Mouse (Mus musculus) neural tube, embryonic 14.5 days (tissue): ENCODE measurements around the gene Pappa. TPM values are rescaled to one million over a fixed set of nuclear protein-coding genes. Genes with fewer than 3 reads are reported as not detected.

Source experiments
- ATAC-seq: fragments of 200-750 bp; cut with Nextera tagmentation; 2 replicates; pipeline ENCODE4 v1.8.0; 2017; ENCODE audit warnings: low read depth, mild to moderate bottlenecking, moderate TSS enrichment, moderate library complexity
- H3K27ac ChIP-seq: fragments of 300-500 bp; sonication (generic); 2 replicates; pipeline ENCODE4 v1.5.1; 2014; ENCODE audit warnings: low read depth, mild to moderate bottlenecking, control low read depth, low read length, moderate library complexity, mixed read lengths
- H3K27me3 ChIP-seq: fragments of 300-500 bp; sonication (generic); 2 replicates; pipeline ENCODE4 v1.6.1; 2014; ENCODE audit warnings: low read length; ENCODE audit not compliant: control insufficient read depth, insufficient read depth
- H3K36me3 ChIP-seq: fragments of 300-500 bp; sonication (generic); 2 replicates; pipeline ENCODE4 v1.6.1; 2014; ENCODE audit warnings: low read length, mixed read lengths; ENCODE audit not compliant: control insufficient read depth, insufficient read depth
- H3K4me1 ChIP-seq: fragments of 300-500 bp; sonication (generic); 2 replicates; pipeline ENCODE4 v1.6.1; 2014; ENCODE audit warnings: low read length; ENCODE audit not compliant: control insufficient read depth, insufficient read depth
- H3K4me2 ChIP-seq: fragments of 300-500 bp; sonication (generic); 2 replicates; pipeline ENCODE4 v1.6.1; 2014; ENCODE audit warnings: mild to moderate bottlenecking, low read depth, low read length, control low read depth
- H3K4me3 ChIP-seq: fragments of 300-500 bp; sonication (generic); 2 replicates; pipeline ENCODE4 v1.5.1; 2014; ENCODE audit warnings: low read depth, low read length, control low read depth, mixed read lengths
- H3K9ac ChIP-seq: fragments of 300-500 bp; sonication (generic); replicated peaks from 2 replicates; pipeline ENCODE4 v1.6.1; 2014; ENCODE audit warnings: low read depth, mild to moderate bottlenecking, control low read depth, low read length, mixed read lengths
- H3K9me3 ChIP-seq: fragments of 300-500 bp; sonication (generic); 2 replicates; pipeline ENCODE4 v1.6.1; 2016; ENCODE audit warnings: low read length; ENCODE audit not compliant: control insufficient read depth
- WGBS: fragments of 180-500 bp; shearing (Covaris S2); extraction: QIAGEN DNeasy Blood & Tissue Kit; methylation state at CpG from one replicate; pipeline ENCODE4 v1.1.7; 2014; 5-methylcytosine and 5-hydroxymethylcytosine counted together
- polyA plus RNA-seq: library from polyadenylated mRNA; unstranded; fragments of >200 nt; fragmentation: Nextera tagmentation; extraction: Ambion mirVana; gene quantifications from 2 replicates; pipeline ENCODE4 v1.2.1, GENCODE M21; 2014

Gene Pappa
- polyA plus RNA-seq, 1 experiment from 2014 or later = 1.2 TPM

GRCm38 (mm10) chr4:65223901-65224300 lies 99.9 kb downstream of the Pappa start:
- Histone ChIP-seq H3K4me3 (no peak overlapping the region), H3K27ac (no peak overlapping the region), H3K4me1 (no peaks in the 10 kb centered on the region), H3K27me3 (no peaks in the 10 kb centered on the region), H3K4me2 (no peak overlapping the region), H3K9ac (no peak overlapping the region), H3K9me3 (no peaks in the 10 kb centered on the region), H3K36me3 (no peaks in the 10 kb centered on the region)
- 74% methylated on average over 4 of the region's 4 CpGs for WGBS
- ATAC-seq = no peak

- ATAC-seq = no peak
- no peaks in the 10 kb centered on the region for H3K36me3 ChIP-seq
- H3K9ac ChIP-seq = no peak overlapping the region
- WGBS = 7% methylated on average over 8 of the region's 8 CpGs
- H3K4me1 ChIP-seq = no peaks in the 10 kb centered on the region
- no peak overlapping the region for H3K4me3 ChIP-seq
- no peaks in the 10 kb centered on the region for H3K9me3 ChIP-seq
- no peak overlapping the region for H3K27ac ChIP-seq
- no peaks in the 10 kb centered on the region for H3K27me3 ChIP-seq
- H3K4me2 ChIP-seq = no peak overlapping the region
Measured at GRCm38 (mm10) chr4:65238540-65238998, 114.6 kb downstream of the Pappa start.

- Histone ChIP-seq H3K27me3 (0 out of 2 replicates have a peak, but pooled peaks cover 2% of the 10 kb centered on the region), H3K9me3 (no peaks in the 10 kb centered on the region), H3K4me2 (no peak overlapping the region), H3K4me3 (no peak overlapping the region), H3K4me1 (no peaks in the 10 kb centered on the region), H3K36me3 (no peaks in the 10 kb centered on the region), H3K27ac (no peak overlapping the region), H3K9ac (no peak overlapping the region)
- no peak for ATAC-seq
- 3% methylated on average over 3 of the region's 3 CpGs for WGBS
Measured at GRCm38 (mm10) chr4:65242434-65242931, 118.5 kb downstream of the Pappa start.

- H3K4me2 ChIP-seq = no peak overlapping the region
- 6% methylated on average over 2 of the region's 2 CpGs for WGBS
- no peak overlapping the region for H3K27ac ChIP-seq
- H3K4me3 ChIP-seq = no peak overlapping the region
- no peak for ATAC-seq
- H3K27me3 ChIP-seq = 0 out of 2 replicates have a peak, but pooled peaks cover 2% of the 10 kb centered on the region
- H3K4me1 ChIP-seq = no peaks in the 10 kb centered on the region
- H3K36me3 ChIP-seq = no peaks in the 10 kb centered on the region
- H3K9ac ChIP-seq = no peak overlapping the region
- H3K9me3 ChIP-seq = no peaks in the 10 kb centered on the region
Measured at GRCm38 (mm10) chr4:65243245-65243644, 119.3 kb downstream of the Pappa start.

GRCm38 (mm10) chr4:65245015-65245414 lies 121.0 kb downstream of the Pappa start:
- Histone ChIP-seq H3K9me3 (no peaks in the 10 kb centered on the region), H3K36me3 (no peaks in the 10 kb centered on the region), H3K4me3 (no peak overlapping the region), H3K4me1 (no peaks in the 10 kb centered on the region), H3K4me2 (no peak overlapping the region), H3K27ac (no peak overlapping the region), H3K9ac (no peak overlapping the region), H3K27me3 (peaks cover 2% of the 10 kb centered on the region; the same call in 1 of the 2 replicates)
- WGBS = 17% methylated on average over 4 of the region's 4 CpGs
- no peak for ATAC-seq

- no peaks in the 10 kb centered on the region for H3K4me1 ChIP-seq
- WGBS = 25% methylated on average over 3 of the region's 3 CpGs
- no peaks in the 10 kb centered on the region for H3K9me3 ChIP-seq
- no peak overlapping the region for H3K27ac ChIP-seq
- H3K27me3 ChIP-seq = peaks cover 2% of the 10 kb centered on the region; the same call in 1 of the 2 replicates
- no peak overlapping the region for H3K4me3 ChIP-seq
- no peak overlapping the region for H3K9ac ChIP-seq
- ATAC-seq = no peak
- H3K36me3 ChIP-seq = no peaks in the 10 kb centered on the region
- H3K4me2 ChIP-seq = no peak overlapping the region
Measured at GRCm38 (mm10) chr4:65245440-65245839, 121.5 kb downstream of the Pappa start.

GRCm38 (mm10) chr4:65252193-65252592 lies 128.2 kb downstream of the Pappa start:
- H3K27me3 ChIP-seq = peaks cover 9% of the 10 kb centered on the region; the same call in 1 of the 2 replicates
- H3K9ac ChIP-seq = no peak overlapping the region
- no peaks in the 10 kb centered on the region for H3K36me3 ChIP-seq
- 2% methylated on average over 8 of the region's 8 CpGs for WGBS
- no peak overlapping the region for H3K27ac ChIP-seq
- no peak overlapping the region for H3K4me3 ChIP-seq
- ATAC-seq = peak; percentile 87; the same call in 1 of the 2 replicates
- H3K4me1 ChIP-seq = no peaks in the 10 kb centered on the region
- H3K4me2 ChIP-seq = no peak overlapping the region
- H3K9me3 ChIP-seq = no peaks in the 10 kb centered on the region

GRCm38 (mm10) chr4:65254073-65254472 lies 130.1 kb downstream of the Pappa start:
- Histone ChIP-seq H3K36me3 (no peaks in the 10 kb centered on the region), H3K4me3 (no peak overlapping the region), H3K4me2 (no peak overlapping the region), H3K4me1 (no peaks in the 10 kb centered on the region), H3K9ac (no peak overlapping the region), H3K27ac (no peak overlapping the region), H3K9me3 (no peaks in the 10 kb centered on the region), H3K27me3 (peaks cover 9% of the 10 kb centered on the region; the same call in 1 of the 2 replicates)
- ATAC-seq = no peak
- WGBS = 76% methylated on average over 1 of the region's 1 CpGs

GRCm38 (mm10) chr4:65267066-65267465 lies 143.1 kb downstream of the Pappa start:
- H3K36me3 ChIP-seq = no peaks in the 10 kb centered on the region
- no peaks in the 10 kb centered on the region for H3K4me1 ChIP-seq
- ATAC-seq = no peak
- no peaks in the 10 kb centered on the region for H3K9me3 ChIP-seq
- no peak overlapping the region for H3K9ac ChIP-seq
- no peak overlapping the region for H3K27ac ChIP-seq
- no peak overlapping the region for H3K4me2 ChIP-seq
- no peaks in the 10 kb centered on the region for H3K27me3 ChIP-seq
- no peak overlapping the region for H3K4me3 ChIP-seq
- 73% methylated on average over 2 of the region's 2 CpGs for WGBS
